Mouse (Mus musculus) E14TG2a.4 (cell line): ENCODE data around the gene Cfap221.

Experiments used
- H3K27me3 ChIP-seq: 2 replicates; pipeline ENCODE4 v1.6.1; 2014; ENCODE audit warnings: low read length, control low read depth; ENCODE audit not compliant: insufficient read depth
- H3K36me3 ChIP-seq: 2 replicates; pipeline ENCODE4 v1.6.1; 2014; ENCODE audit warnings: low read length, control low read depth; ENCODE audit not compliant: insufficient read depth
- H3K4me1 ChIP-seq: replicated peaks from 2 replicates; pipeline ENCODE4 v1.6.1; 2014; ENCODE audit warnings: low read depth, low read length, control low read depth
- H3K4me3 ChIP-seq: replicated peaks from 2 replicates; pipeline ENCODE4 v1.5.1; 2014; ENCODE audit warnings: mild to moderate bottlenecking, low read length
- H3K9me3 ChIP-seq: 2 replicates; pipeline ENCODE4 v1.6.1; 2014; ENCODE audit warnings: low read length, control low read depth
- CTCF ChIP-seq: conservative IDR thresholded peaks from 2 replicates; pipeline ENCODE4 v1.5.1; 2014; ENCODE audit warnings: low read length
- NANOG ChIP-seq: IDR thresholded peaks from 2 replicates; pipeline ENCODE4 v1.6.1; 2014; ENCODE audit warnings: borderline replicate concordance, low read length, mixed read lengths
- POU5F1 ChIP-seq: IDR thresholded peaks from 2 replicates; pipeline ENCODE4 v1.6.1; 2014; ENCODE audit warnings: low read length, borderline replicate concordance

The Cfap221 gene

DNA sequence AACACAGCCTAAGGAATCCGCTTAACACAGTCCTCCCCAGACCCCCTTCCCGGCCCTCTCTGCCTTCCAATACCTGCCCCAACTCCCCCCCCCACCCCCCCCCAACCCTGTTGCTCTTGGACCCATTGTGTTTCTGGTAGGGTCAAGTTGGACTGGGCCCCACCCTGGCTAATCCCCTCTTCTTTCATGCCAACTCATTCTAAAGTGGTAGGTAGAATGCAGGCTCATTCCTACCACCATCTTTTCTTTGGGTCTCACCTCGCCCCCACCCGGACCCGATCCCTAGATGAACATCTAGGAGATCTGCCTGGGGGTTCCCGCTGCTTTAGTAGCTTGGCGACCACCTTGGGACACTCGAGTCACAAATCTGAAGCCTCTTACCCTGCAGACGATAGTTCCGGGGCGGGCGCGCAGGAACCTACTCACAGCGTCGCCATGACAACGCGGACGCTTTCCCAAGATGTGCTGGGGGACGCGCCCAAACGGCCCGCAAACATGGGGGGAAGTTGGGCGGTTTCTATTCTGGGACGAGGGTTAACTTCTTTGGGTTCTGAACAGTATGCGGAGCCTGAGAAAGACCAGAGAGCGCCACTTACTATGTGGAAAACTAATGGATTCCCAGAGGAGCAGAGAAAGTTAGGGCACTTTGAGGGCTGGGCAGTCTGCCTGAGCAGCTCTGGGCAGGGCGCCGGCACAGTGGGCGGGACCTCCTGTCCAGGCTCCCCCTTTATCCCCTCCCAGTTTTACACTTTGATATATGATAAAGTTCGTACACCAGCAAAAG is at the start of gene Cfap221:
Cfap221 (minus strand) TSS at position 437 of the 784 bp plus-strand sequence.
- Histone ChIP-seq H3K27me3 (peaks cover 56% of the 10 kb centered on the region), H3K4me3 (peak within 1 kb of the TSS; percentile 80), H3K9me3 (no peaks in the 10 kb centered on the region), H3K36me3 (no peaks in the 10 kb centered on the region), H3K4me1 (peaks cover 15% of the 10 kb centered on the region)
- TF ChIP-seq CTCF, result no peak
- no peak for TF ChIP-seq POU5F1
- TF ChIP-seq NANOG, result no peak

DNA sequence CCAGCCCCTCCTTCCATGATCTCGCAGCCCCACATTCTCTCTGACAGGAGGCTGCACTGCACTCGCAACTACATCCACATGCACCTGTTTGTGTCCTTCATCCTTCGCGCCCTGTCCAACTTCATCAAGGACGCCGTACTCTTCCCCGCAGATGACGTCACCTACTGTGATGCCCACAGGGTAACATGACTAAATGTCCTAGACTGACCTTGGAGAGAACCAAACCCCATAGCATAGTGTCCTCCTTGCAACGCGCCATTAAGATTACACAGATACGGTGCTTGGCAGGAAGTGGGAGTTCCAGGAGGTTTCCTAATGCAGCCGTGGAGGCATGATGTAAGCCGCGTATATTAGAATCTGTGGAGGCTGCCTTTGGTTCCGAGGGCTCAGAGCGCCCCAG is 47.5 kb upstream of the Cfap221 start:
- no peaks in the 10 kb centered on the region for H3K36me3 ChIP-seq
- no peaks in the 10 kb centered on the region for H3K9me3 ChIP-seq
- no peaks in the 10 kb centered on the region for H3K27me3 ChIP-seq
- H3K4me3 ChIP-seq, result no peak overlapping the region
- peaks cover 24% of the 10 kb centered on the region for H3K4me1 ChIP-seq
- no peak for TF ChIP-seq POU5F1
- no peak for TF ChIP-seq CTCF
- no peak for TF ChIP-seq NANOG

DNA sequence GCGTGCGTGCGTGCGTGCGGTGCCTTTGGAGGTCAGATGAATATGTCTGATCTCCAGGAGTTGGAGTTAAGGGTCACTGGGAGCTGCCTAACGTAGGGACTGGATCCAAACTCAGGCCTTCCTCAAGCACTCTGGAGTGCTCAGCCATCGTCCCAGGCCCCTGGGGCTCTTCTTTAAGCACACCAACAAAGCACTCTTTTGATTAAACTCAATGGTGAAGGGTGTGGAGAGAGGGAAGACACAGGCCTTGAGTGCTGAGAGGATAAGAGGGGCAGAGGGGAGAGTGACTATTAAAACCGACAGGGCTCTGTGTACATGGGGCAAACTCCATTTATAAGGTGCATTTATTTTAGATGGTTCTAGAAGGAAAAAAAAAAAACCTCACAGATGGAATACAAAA is 45.4 kb upstream of the Cfap221 start:
- Histone ChIP-seq H3K9me3 (no peaks in the 10 kb centered on the region), H3K27me3 (no peaks in the 10 kb centered on the region), H3K4me3 (no peak overlapping the region), H3K4me1 (peaks cover 33% of the 10 kb centered on the region), H3K36me3 (no peaks in the 10 kb centered on the region)
- TF ChIP-seq POU5F1 (no peak), NANOG (peak; percentile 49; the same call in 1 of the 2 replicates)

DNA sequence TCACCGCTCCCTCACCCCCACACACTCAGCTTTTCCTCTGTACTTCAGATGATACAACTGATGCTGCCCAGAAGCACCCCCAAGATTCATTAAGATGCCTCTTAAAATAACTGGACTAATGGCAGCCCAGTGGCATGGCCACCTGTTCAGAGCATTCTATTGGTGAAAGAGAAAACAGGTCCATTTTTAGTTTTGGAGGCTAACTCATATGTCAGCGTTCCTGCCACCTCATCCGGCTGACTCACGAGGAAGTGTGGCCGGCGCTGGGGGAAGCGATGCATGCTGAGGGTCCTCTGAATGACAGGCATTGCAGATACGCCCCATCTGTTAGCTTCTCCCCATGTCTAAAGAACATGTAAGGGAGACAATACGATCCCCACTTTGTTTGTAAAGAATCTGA is 41.6 kb upstream of the Cfap221 start:
- no peak for TF ChIP-seq NANOG
- TF ChIP-seq CTCF, result no peak
- TF ChIP-seq POU5F1, result no peak
- H3K9me3 ChIP-seq, result no peaks in the 10 kb centered on the region
- peaks cover 4% of the 10 kb centered on the region; the same call in 1 of the 2 replicates for H3K27me3 ChIP-seq
- H3K4me1 ChIP-seq, result peaks cover 26% of the 10 kb centered on the region
- H3K36me3 ChIP-seq, result no peaks in the 10 kb centered on the region
- no peak overlapping the region for H3K4me3 ChIP-seq

DNA sequence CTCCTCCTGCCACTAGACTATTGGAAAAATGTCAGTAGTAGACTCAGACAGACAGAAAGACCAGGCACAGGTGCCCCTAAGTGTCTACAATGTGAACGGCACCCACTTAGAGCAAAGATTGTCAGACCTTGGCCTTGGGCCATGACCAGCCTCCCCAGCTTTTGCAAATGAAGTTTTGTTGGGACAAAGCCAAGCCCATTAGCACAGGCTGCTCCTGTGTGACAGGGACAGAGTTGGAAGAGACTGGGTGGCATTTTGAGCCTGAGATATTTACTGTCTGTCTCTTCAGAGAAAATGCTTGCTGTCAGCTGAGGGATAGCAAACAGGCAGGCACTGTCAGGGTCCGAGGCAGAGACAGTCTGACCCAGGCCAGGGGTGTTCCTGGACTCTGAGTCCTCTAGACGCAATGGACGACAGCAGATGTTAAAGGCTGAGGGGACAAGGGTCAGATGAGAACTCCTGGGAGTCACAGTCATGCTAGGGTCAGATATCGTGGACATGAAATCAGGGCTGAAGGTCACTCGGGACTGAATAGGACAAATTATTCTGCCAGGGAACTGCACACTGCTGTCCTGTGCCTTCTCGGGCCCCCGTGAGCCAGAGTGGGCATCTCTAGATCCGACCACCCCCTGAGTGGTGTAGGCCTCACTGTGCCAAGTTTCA is 40.1 kb upstream of the Cfap221 start:
- H3K27me3 ChIP-seq, result peaks cover 7% of the 10 kb centered on the region; the same call in 1 of the 2 replicates
- H3K36me3 ChIP-seq, result no peaks in the 10 kb centered on the region
- H3K9me3 ChIP-seq, result no peaks in the 10 kb centered on the region
- no peak overlapping the region for H3K4me3 ChIP-seq
- TF ChIP-seq NANOG (no peak), POU5F1 (no peak), CTCF (no peak)
- H3K4me1 ChIP-seq, result peaks cover 23% of the 10 kb centered on the region

DNA sequence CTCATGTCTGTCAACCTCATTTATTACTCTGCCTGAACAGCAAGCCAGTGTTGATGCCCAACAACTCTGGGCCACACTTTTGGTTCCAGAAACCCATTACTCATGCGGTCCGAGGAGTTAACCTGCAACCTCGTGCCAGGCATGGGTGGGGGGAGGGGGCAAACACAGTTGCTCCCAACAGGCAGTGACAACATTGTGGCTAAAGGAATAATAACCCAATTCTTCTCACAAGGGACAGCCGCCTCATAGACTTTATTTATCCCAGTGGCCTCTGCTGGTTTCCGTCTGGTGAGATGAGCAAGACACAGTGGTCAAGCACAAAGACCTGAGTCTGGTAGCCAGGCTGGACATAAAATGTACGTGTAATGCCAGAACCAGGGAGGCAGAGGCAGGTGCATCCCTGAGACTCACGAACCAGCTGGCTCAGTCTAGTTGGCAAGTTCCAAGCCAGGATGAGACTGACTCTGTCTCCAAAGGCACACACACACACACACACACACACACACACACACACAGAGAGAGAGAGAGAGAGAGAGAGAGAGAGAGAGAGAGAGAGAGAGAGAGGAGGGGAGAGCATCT is 38.5 kb upstream of the Cfap221 start:
- TF ChIP-seq NANOG (no peak), POU5F1 (no peak), CTCF (no peak)
- H3K9me3 ChIP-seq, result no peaks in the 10 kb centered on the region
- peaks cover 12% of the 10 kb centered on the region for H3K27me3 ChIP-seq
- peaks cover 20% of the 10 kb centered on the region for H3K4me1 ChIP-seq
- no peak overlapping the region for H3K4me3 ChIP-seq
- no peaks in the 10 kb centered on the region for H3K36me3 ChIP-seq

DNA sequence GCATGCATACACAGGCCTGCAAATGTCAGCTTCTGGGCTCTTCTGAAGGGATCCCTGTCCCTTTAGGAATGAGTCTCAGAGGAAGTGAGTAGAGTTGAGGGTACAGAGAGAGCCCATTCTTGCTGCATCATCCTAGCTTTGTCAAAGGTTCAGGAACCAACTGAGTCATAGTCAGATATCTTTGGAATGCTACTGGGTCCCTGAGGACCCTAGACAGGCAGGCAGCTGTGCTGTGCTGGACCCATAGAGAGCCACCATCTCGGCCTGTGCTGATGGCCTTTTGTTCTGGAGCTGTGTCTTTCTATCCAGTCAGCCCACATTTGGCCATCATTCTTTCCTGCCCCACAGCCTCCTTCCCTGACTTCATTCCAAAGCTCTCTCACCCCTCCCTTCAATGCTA is 37.8 kb upstream of the Cfap221 start:
- Histone ChIP-seq H3K27me3 (peaks cover 12% of the 10 kb centered on the region), H3K4me1 (peaks cover 20% of the 10 kb centered on the region), H3K4me3 (no peak overlapping the region), H3K9me3 (no peaks in the 10 kb centered on the region), H3K36me3 (no peaks in the 10 kb centered on the region)
- no peak for TF ChIP-seq NANOG
- no peak for TF ChIP-seq POU5F1
- no peak for TF ChIP-seq CTCF

DNA sequence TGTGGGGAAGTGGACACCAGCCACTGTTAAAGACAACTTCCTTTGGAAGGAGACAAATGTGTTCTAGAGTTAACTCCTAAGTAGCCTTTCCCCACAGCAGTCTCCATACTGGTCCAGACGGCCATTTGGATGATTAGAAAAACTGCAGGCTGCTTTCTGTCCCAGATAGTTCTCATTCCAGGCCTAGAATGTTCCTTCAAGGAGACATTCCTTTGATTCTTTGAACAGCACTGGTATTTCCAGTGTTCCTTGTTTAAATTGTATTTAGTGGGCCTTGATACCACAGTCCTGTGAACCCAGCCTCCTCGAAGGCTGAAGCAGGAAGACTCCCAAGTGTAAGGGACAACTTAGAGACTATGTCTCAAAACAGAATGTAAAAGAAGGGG is 36.4 kb upstream of the Cfap221 start:
- Histone ChIP-seq H3K27me3 (peaks cover 12% of the 10 kb centered on the region), H3K4me1 (peaks cover 9% of the 10 kb centered on the region), H3K36me3 (no peaks in the 10 kb centered on the region), H3K4me3 (no peak overlapping the region), H3K9me3 (no peaks in the 10 kb centered on the region)
- TF ChIP-seq CTCF (no peak), NANOG (no peak), POU5F1 (no peak)
